Mouse (Mus musculus): ENCODE results near the gene Robo4. TPM values are rescaled to one million over a fixed set of nuclear protein-coding genes. Genes with fewer than 3 reads are reported as not detected.

The Robo4 gene
- polyA plus RNA-seq, 1 experiment from 2014 or later: 5.4 TPM

DNA sequence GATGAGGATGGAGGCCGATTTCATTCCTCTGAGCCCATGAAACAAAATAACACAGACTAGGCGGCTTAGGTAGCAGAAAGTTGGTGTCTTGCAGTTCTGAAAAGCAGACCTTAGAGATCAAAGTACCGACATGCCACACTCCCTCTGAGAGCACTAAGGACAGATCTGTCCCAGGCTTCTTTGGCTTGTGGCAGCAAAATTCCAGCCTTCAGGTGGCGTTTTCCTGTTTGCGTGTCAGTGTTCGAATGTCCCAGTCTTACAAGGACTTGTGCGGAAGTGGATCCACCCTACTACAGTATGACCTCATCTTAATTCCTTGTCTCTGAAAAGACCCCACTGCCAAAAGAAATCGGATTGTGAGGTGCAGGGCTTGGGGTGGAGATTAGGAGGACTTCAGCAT, 32.8 kb upstream of the Robo4 start:
- Histone ChIP-seq H3K4me3 (replicated peaks) (no peak overlapping the region), H3K27ac (no peak overlapping the region), H3K4me2 (no peak overlapping the region), H3K4me1 (no peaks in the 10 kb centered on the region), H3K27me3 (no peaks in the 10 kb centered on the region), H3K36me3 (replicated peaks) (no peaks in the 10 kb centered on the region), H3K9me3 (no peaks in the 10 kb centered on the region), H3K9ac (no peak overlapping the region)
- no peak for ATAC-seq (ENCODE audit: low FRiP score)
- WGBS: 82% methylated on average over 8 of the region's 8 CpGs

DNA sequence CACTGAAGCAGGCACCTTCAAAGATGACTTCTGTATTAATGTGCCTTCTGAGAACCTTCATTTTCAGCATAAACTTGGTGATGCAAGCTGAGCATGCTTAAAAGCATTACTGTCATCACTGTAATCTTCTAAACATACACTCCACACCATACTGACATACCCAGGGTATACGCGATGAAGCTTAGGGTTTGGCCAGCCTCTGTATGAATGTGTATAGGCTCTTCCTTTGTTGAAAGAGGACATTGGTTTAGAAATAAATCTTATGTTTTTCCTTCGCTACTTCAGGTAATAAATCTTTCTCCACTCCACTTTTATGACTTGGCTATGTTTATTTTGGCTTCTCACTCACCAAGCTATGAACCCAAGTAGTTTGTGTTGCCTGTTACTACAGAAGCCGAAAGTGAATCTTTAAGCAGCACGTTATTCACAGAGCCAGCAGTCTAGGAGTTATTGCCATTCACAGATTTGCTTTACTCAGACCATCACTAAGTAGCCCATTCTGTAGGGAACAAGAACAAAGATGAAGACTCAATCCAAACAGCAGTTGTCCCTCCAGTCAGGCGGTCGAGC, 30.4 kb upstream of the Robo4 start:
- no peaks in the 10 kb centered on the region for H3K36me3 ChIP-seq (replicated peaks)
- H3K9ac ChIP-seq: no peak overlapping the region
- no peak for ATAC-seq (ENCODE audit: low FRiP score)
- H3K4me1 ChIP-seq: no peaks in the 10 kb centered on the region
- no peak overlapping the region for H3K4me3 ChIP-seq (replicated peaks)
- no peaks in the 10 kb centered on the region for H3K9me3 ChIP-seq
- 93% methylated on average over 7 of the region's 7 CpGs for WGBS
- no peaks in the 10 kb centered on the region for H3K27me3 ChIP-seq
- no peak overlapping the region for H3K27ac ChIP-seq
- no peak overlapping the region for H3K4me2 ChIP-seq

DNA sequence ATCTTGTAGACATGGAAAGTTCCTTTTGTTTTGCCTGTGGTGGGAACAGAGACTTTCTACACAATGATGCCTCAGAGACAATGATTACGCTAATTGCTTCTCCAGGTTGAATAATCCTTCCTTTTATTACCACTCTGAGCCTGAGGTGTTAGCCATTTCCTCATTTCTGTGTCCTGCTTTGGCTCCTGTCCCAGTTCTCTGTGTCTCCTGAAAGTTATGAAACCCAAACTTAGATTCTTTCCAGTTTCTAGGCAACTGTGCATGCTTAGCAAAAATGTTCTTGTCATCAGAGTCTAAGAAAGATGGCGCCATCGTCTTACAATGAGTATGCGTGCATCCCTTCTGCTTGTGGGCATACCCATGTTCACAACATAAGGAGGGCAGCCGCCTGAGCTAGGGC, 26.0 kb upstream of the Robo4 start:
- no peak overlapping the region for H3K27ac ChIP-seq
- no peaks in the 10 kb centered on the region for H3K9me3 ChIP-seq
- no peak overlapping the region for H3K4me2 ChIP-seq

DNA sequence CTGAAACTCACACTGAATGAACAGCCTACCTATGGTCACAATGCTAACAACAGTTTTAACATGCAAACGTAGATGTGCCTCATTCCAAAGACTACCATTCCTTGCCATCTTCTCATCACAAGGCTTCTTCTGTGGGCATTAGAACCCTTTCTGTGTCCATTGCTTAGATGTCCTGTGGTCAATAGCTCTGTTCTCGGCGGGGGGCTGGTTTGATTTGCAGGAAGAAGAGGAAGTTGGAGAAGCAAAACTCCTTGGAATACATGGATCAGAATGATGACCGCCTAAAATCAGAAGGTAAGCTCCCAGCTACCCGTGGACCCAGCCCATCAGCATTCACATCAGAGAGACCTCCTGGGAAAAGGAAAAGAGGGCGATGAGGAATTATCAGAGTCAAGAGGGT, 18.5 kb upstream of the Robo4 start:
- no peaks in the 10 kb centered on the region for H3K9me3 ChIP-seq
- H3K4me1 ChIP-seq: peaks cover 10% of the 10 kb centered on the region; the same call in 1 of the 2 replicates
- H3K27ac ChIP-seq: no peak overlapping the region
- no peak overlapping the region for H3K9ac ChIP-seq
- no peaks in the 10 kb centered on the region for H3K36me3 ChIP-seq (replicated peaks)
- no peak overlapping the region for H3K4me3 ChIP-seq (replicated peaks)
- ATAC-seq (ENCODE audit: low FRiP score): no peak
- peaks cover 15% of the 10 kb centered on the region; the same call in 1 of the 2 replicates for H3K27me3 ChIP-seq
- WGBS: 91% methylated on average over 6 of the region's 6 CpGs
- no peak overlapping the region for H3K4me2 ChIP-seq

More for the DNA sequence above, 26.0 kb upstream of the Robo4 start:
- Histone ChIP-seq H3K27me3 (no peaks in the 10 kb centered on the region), H3K9ac (no peak overlapping the region), H3K4me3 (replicated peaks) (no peak overlapping the region), H3K36me3 (replicated peaks) (no peaks in the 10 kb centered on the region), H3K4me1 (no peaks in the 10 kb centered on the region)
- no peak for ATAC-seq (ENCODE audit: low FRiP score)
- 88% methylated on average over 5 of the region's 5 CpGs for WGBS

DNA sequence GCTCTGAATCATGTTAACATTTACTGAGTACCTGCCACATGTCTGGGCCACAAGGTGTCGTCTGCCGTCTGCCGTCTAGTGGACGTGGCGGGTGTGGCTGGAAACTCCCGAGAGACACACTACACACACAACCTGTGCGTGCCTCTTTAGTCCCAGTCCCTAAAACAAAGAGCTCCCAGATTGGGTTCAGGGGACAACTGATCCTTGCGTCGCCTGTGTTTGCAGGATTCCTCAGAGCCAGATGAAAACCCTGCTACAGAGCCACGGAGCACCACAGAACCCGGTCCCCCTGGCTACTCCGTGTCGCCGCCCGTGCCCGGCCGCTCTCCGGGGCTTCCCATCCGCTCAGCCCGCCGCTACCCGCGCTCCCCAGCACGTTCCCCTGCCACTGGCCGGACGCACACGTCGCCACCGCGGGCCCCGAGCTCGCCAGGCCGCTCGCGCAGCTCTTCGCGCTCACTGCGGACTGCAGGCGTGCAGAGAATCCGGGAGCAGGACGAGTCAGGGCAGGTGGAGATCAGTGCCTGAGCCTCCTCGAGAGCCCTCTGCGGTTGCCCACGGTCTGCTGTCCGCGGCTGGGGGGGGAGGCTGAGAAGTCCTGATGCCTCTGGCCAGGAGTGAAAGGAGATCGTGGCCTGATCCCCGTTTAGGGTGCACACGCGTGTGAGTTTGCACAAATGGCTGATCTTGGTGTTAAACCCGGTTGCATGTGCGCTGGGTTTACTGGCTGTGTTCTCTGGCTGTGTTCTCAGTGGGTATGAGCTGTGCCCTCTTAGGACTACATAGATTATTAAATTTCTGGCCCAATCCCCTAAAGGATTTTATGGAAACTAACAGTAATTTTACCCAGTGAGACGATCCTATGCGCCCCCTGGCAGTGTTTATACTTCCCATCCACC, 17.2 kb upstream of the Robo4 start:
- H3K9me3 ChIP-seq: no peaks in the 10 kb centered on the region
- H3K4me1 ChIP-seq: peaks cover 10% of the 10 kb centered on the region; the same call in 1 of the 2 replicates
- H3K9ac ChIP-seq: peak overlapping the region; percentile 72
- peaks cover 15% of the 10 kb centered on the region; the same call in 1 of the 2 replicates for H3K27me3 ChIP-seq
- no peak overlapping the region for H3K27ac ChIP-seq
- H3K4me2 ChIP-seq: peak overlapping the region; percentile 78
- 9% methylated on average over 54 of the region's 54 CpGs for WGBS
- no peaks in the 10 kb centered on the region for H3K36me3 ChIP-seq (replicated peaks)
- ATAC-seq (ENCODE audit: low FRiP score): peak; percentile 84
- H3K4me3 ChIP-seq (replicated peaks): peak overlapping the region; percentile 45

DNA sequence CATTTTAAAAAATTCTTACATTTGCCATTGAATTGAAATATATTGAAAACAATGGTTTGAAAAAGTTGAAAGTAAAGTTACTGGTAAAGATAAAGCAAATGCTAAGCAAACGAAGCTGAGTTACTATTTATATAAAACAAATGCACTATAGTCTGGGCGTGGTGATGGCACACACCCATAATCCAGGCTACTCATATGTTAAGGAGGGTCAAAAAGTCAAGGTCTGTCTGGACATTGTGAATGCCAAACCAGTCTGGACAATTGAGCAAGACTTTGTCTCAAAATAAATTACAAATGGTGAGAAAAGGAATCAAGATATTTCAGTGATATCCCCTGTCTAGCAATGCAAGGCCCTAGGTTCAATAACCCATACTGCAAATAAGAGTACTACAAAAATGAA, 10.8 kb upstream of the Robo4 start:
- H3K27me3 ChIP-seq: peaks cover 3% of the 10 kb centered on the region; the same call in 1 of the 2 replicates
- H3K36me3 ChIP-seq (replicated peaks): no peaks in the 10 kb centered on the region
- H3K4me1 ChIP-seq: no peaks in the 10 kb centered on the region
- H3K4me3 ChIP-seq (replicated peaks): no peak overlapping the region
- no peak for ATAC-seq (ENCODE audit: low FRiP score)
- WGBS: 88% methylated on average over 2 of the region's 2 CpGs
- no peak overlapping the region for H3K9ac ChIP-seq
- no peak overlapping the region for H3K4me2 ChIP-seq
- no peak overlapping the region for H3K27ac ChIP-seq
- no peaks in the 10 kb centered on the region for H3K9me3 ChIP-seq

DNA sequence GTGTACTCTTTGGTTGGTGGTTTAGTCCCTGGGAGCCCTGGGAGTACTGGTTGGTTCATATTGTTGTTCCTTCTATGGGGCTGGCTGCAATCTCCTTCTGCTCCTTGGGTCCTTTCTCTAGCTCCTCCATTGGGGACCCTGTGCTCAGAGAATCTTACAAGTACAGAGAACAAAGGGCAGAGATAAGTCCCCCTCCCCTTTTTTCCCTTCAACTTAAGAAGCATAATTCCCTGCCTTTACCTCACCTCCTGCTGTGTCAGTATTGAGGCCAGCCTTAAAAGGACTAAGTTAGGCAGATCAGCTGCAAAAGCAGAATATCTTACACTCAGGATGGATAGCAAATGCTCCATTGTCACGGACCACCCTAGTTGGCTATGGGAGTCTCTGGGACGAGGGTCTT, 9.6 kb upstream of the Robo4 start:
- H3K9ac ChIP-seq: no peak overlapping the region
- whole genome bisulfite sequencing: 50% methylated on average over 2 of the region's 2 CpGs
- no peaks in the 10 kb centered on the region for H3K4me1 ChIP-seq
- no peaks in the 10 kb centered on the region for H3K36me3 ChIP-seq (replicated peaks)
- H3K27me3 ChIP-seq: no peaks in the 10 kb centered on the region
- no peak overlapping the region for H3K4me3 ChIP-seq (replicated peaks)
- ATAC-seq (ENCODE audit: low FRiP score): no peak
- no peak overlapping the region for H3K27ac ChIP-seq
- H3K9me3 ChIP-seq: no peaks in the 10 kb centered on the region
- no peak overlapping the region for H3K4me2 ChIP-seq

DNA sequence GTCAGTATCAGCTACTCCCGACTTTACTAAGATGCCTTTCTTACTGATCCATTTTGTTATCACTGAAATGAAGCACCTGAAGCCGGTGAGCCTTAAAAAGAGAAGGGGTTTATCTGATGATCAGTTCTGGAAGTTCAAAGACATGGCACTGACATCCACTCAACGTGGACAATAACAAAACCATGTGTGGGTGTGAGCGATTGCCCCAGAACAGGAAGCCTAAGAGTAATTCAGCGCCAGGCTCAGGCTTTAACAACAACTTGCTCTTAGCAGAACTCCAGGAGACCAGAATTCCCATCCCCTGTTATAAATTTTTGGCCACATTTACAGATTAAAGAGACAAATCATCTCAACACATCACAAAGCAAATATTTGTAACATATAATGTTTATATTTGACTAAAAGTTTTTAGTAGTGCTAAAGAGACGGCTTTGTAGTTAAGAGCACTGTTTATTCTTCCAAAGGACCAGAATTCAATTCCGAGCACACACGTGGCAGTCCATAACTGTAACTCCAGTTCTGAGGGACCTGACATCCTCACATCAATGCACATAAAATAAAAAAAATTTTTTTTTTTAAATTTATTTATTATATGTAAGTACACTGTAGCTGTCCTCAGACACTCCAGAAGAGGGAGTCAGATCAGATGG, 8.1 kb upstream of the Robo4 start:
- Histone ChIP-seq H3K9me3 (no peaks in the 10 kb centered on the region), H3K9ac (no peak overlapping the region), H3K4me2 (no peak overlapping the region), H3K4me3 (replicated peaks) (no peak overlapping the region), H3K4me1 (no peaks in the 10 kb centered on the region), H3K27ac (no peak overlapping the region), H3K27me3 (no peaks in the 10 kb centered on the region), H3K36me3 (replicated peaks) (no peaks in the 10 kb centered on the region)
- 85% methylated on average over 8 of the region's 8 CpGs for WGBS
- ATAC-seq (ENCODE audit: low FRiP score): no peak

DNA sequence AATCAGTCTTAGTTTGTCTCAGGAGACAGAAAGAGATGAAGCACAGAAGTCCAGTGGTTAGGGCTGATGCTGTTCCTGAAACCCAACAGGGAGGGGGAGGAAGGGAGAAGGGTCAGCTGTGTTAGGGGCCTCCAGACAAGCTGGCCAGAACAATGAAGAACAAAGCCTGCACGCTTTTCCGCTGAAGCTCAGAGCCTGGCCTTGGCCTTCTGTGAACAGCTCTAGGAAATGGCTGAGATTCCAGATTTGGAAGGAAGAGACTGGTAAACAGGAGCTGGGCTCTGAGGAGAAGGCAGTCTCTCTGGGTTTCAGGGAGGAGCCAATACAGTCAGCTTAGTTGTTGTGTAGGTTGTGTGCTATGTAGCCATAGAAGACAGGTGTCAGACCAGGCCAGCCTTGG, 1.1 kb upstream of the Robo4 start:
- no peak for ATAC-seq (ENCODE audit: low FRiP score)
- Histone ChIP-seq H3K4me2 (no peak overlapping the region), H3K36me3 (replicated peaks) (no peaks in the 10 kb centered on the region), H3K4me3 (replicated peaks) (no peak overlapping the region), H3K9me3 (no peaks in the 10 kb centered on the region), H3K27ac (no peak overlapping the region), H3K27me3 (no peaks in the 10 kb centered on the region), H3K9ac (no peak overlapping the region), H3K4me1 (no peaks in the 10 kb centered on the region)
- 65% methylated on average over 2 of the region's 2 CpGs for WGBS

DNA sequence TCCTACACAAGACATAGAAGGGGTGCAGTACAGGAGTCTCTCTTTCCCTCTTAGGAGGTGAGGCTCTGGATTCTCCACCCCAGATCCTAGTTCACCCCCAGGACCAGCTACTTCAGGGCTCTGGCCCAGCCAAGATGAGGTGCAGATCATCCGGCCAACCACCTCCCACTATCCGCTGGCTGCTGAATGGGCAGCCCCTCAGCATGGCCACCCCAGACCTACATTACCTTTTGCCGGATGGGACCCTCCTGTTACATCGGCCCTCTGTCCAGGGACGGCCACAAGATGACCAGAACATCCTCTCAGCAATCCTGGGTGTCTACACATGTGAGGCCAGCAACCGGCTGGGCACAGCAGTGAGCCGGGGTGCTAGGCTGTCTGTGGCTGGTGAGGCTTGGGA, 804 bp downstream of the Robo4 start:
- no peak overlapping the region for H3K4me2 ChIP-seq
- H3K9me3 ChIP-seq: no peaks in the 10 kb centered on the region
- no peak overlapping the region for H3K4me3 ChIP-seq (replicated peaks)
- 95% methylated on average over 7 of the region's 7 CpGs for WGBS
- no peaks in the 10 kb centered on the region for H3K4me1 ChIP-seq
- no peaks in the 10 kb centered on the region for H3K36me3 ChIP-seq (replicated peaks)
- no peak overlapping the region for H3K9ac ChIP-seq
- no peak overlapping the region for H3K27ac ChIP-seq
- H3K27me3 ChIP-seq: peaks cover 8% of the 10 kb centered on the region; the same call in 1 of the 2 replicates
- no peak for ATAC-seq (ENCODE audit: low FRiP score)

DNA sequence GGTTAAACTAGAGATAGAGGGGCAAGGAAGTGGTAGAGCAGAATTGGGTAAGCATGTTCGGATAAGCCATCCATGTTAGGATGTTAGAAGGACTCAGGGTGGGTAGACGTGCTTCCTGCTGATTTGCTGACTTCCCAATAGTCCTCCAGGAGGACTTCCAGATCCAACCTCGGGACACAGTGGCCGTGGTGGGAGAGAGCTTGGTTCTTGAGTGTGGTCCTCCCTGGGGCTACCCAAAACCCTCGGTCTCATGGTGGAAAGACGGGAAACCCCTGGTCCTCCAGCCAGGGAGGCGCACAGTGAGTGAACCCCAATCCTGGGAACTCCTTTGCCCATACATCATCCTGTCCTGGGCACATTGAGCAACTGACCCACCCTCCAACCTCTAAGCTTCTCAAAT, 1.3 kb downstream of the Robo4 start:
- WGBS: 87% methylated on average over 7 of the region's 7 CpGs
- no peak overlapping the region for H3K9ac ChIP-seq
- H3K9me3 ChIP-seq: no peaks in the 10 kb centered on the region
- H3K36me3 ChIP-seq (replicated peaks): no peaks in the 10 kb centered on the region
- ATAC-seq (ENCODE audit: low FRiP score): no peak
- peaks cover 4% of the 10 kb centered on the region for H3K4me1 ChIP-seq
- H3K27me3 ChIP-seq: peaks cover 13% of the 10 kb centered on the region; the same call in 1 of the 2 replicates
- H3K27ac ChIP-seq: no peak overlapping the region
- H3K4me2 ChIP-seq: no peak overlapping the region
- H3K4me3 ChIP-seq (replicated peaks): no peak overlapping the region

DNA sequence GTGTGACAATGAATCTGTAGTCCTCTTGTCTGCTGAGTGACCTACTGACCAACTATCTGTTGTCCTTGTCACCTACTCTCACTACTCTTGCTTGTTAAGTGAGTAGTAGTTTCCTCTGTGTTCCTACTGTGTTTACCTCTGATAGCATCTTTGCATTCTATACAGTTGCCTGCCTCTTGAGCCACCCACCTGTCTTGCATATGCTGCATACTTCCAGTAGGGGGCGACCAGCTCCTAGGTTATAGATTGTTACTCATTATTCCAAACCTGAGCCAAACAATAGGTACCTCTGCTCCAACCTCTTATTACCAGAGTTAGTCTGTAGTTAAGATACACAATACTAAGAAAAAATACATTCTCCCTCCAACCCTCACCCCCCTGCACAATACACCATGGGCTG, 4.7 kb downstream of the Robo4 start:
- Histone ChIP-seq H3K9ac (no peak overlapping the region), H3K4me3 (replicated peaks) (no peak overlapping the region), H3K27me3 (peaks cover 18% of the 10 kb centered on the region; the same call in 1 of the 2 replicates), H3K27ac (no peak overlapping the region), H3K36me3 (replicated peaks) (no peaks in the 10 kb centered on the region), H3K9me3 (no peaks in the 10 kb centered on the region), H3K4me2 (no peak overlapping the region), H3K4me1 (peaks cover 7% of the 10 kb centered on the region)
- peak; percentile 62 for ATAC-seq (ENCODE audit: low FRiP score)
- 0% methylated on average over 1 of the region's 1 CpGs for WGBS

Measured in forebrain, embryonic 12.5 days (tissue).